Mouse (Mus musculus) stomach, embryonic 14.5 days (tissue): Measurements from ENCODE around the gene Lad1. TPM values are rescaled to one million over a fixed set of nuclear protein-coding genes. Genes with fewer than 3 reads are reported as not detected.

Experiments used
- ATAC-seq: fragments of 200-750 bp; cut with Nextera tagmentation; 2 replicates; pipeline ENCODE4 v1.8.0; 2017; ENCODE audit warnings: low read depth, moderate TSS enrichment; ENCODE audit not compliant: insufficient number of reproducible peaks, insufficient read depth, low FRiP score
- H3K27ac ChIP-seq: fragments of 300-500 bp; sonication (generic); 2 replicates; pipeline ENCODE4 v1.5.1; 2014; ENCODE audit warnings: mild to moderate bottlenecking, low read length, moderate library complexity, mixed read lengths
- H3K27me3 ChIP-seq: fragments of 300-500 bp; sonication (generic); 2 replicates; pipeline ENCODE4 v1.6.1; 2014; ENCODE audit warnings: low read length, control low read depth, mixed read lengths; ENCODE audit not compliant: control insufficient read depth, insufficient read depth
- H3K36me3 ChIP-seq: fragments of 300-500 bp; sonication (generic); 2 replicates; pipeline ENCODE4 v1.6.1; 2014; ENCODE audit warnings: mild to moderate bottlenecking, control low read depth, low read length, moderate library complexity, mixed read lengths; ENCODE audit not compliant: control insufficient read depth, insufficient read depth
- H3K4me1 ChIP-seq: fragments of 300-500 bp; sonication (generic); 2 replicates; pipeline ENCODE4 v1.6.1; 2014; ENCODE audit warnings: low read length, control low read depth, mixed read lengths; ENCODE audit not compliant: control insufficient read depth, insufficient read depth
- H3K4me2 ChIP-seq: fragments of 300-500 bp; sonication (generic); replicated peaks from 2 replicates; pipeline ENCODE4 v1.6.1; 2014; ENCODE audit warnings: low read depth, low read length, control low read depth
- H3K4me3 ChIP-seq: fragments of 300-500 bp; sonication (generic); 2 replicates; pipeline ENCODE4 v1.5.1; 2014; ENCODE audit warnings: low read depth, low read length, control low read depth
- H3K9ac ChIP-seq: fragments of 300-500 bp; sonication (generic); replicated peaks from 2 replicates; pipeline ENCODE4 v1.6.1; 2014; ENCODE audit warnings: low read depth, mild to moderate bottlenecking, control low read depth, low read length, moderate library complexity, mixed read lengths
- H3K9me3 ChIP-seq: fragments of 300-500 bp; sonication (generic); 2 replicates; pipeline ENCODE4 v1.6.1; 2016; ENCODE audit warnings: low read depth, low read length, control low read depth; ENCODE audit not compliant: control insufficient read depth
- WGBS: fragments of 180-500 bp; shearing (Covaris S2); extraction: QIAGEN DNeasy Blood & Tissue Kit; methylation state at CpG from one replicate; pipeline ENCODE4 v1.1.7; 2014; 5-methylcytosine and 5-hydroxymethylcytosine counted together
- polyA plus RNA-seq: library from polyadenylated mRNA; unstranded; fragments of >200 nt; fragmentation: Nextera tagmentation; extraction: Ambion mirVana; gene quantifications from 2 replicates; pipeline ENCODE4 v1.2.1, GENCODE M21; 2014

Gene Lad1
- polyA plus RNA-seq, 1 experiment from 2014 or later = 60.5 TPM

DNA sequence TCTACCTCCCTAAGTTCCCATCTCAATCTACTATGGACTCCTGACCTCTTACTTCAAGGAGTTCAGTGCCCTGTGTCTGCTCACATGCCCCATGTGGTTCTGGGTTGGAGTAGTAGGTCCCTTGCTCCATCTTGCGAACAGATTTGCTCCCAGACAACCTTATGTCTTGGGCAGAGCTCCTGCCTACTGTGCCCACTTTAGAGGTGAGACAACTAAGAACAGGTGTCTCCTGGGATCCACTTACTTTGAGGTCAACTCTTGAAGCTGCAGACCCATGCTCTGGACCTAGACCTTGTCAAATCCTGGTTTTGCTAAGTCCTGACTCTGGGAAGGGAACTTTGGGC, 36.9 kb downstream of the Lad1 start:
- H3K4me3 ChIP-seq = no peak overlapping the region
- no peak for ATAC-seq
- no peak overlapping the region for H3K4me2 ChIP-seq
- no peaks in the 10 kb centered on the region for H3K9me3 ChIP-seq
- H3K27ac ChIP-seq = no peak overlapping the region
- H3K36me3 ChIP-seq = no peaks in the 10 kb centered on the region
- H3K4me1 ChIP-seq = no peaks in the 10 kb centered on the region
- H3K9ac ChIP-seq = no peak overlapping the region
- WGBS = 100% methylated on average over 1 of the region's 1 CpGs
- no peaks in the 10 kb centered on the region for H3K27me3 ChIP-seq

DNA sequence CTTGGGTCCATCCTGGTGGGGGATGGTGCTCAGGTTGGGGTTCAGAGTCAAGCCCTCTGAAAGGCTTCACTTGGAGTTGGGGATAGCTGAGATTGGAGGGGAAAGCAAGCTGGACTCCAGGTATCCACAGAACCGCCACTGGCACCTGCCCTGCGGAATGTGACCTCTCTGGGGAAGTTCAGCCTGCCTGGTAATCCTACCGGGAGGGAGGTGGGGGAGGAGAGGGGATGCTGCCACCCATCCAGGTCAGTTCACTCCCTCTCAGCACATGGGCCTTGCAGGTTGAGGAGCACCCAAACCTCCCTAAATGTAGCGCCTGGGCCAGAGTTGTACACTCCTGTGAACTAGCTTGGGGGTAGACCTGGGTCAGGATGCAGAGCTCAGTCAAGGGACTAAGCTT, 37.7 kb downstream of the Lad1 start:
- Histone ChIP-seq H3K27ac (no peak overlapping the region), H3K4me1 (no peaks in the 10 kb centered on the region), H3K27me3 (no peaks in the 10 kb centered on the region), H3K4me2 (no peak overlapping the region), H3K36me3 (no peaks in the 10 kb centered on the region), H3K9ac (no peak overlapping the region), H3K9me3 (no peaks in the 10 kb centered on the region), H3K4me3 (no peak overlapping the region)
- WGBS = 59% methylated on average over 4 of the region's 4 CpGs
- ATAC-seq = no peak

DNA sequence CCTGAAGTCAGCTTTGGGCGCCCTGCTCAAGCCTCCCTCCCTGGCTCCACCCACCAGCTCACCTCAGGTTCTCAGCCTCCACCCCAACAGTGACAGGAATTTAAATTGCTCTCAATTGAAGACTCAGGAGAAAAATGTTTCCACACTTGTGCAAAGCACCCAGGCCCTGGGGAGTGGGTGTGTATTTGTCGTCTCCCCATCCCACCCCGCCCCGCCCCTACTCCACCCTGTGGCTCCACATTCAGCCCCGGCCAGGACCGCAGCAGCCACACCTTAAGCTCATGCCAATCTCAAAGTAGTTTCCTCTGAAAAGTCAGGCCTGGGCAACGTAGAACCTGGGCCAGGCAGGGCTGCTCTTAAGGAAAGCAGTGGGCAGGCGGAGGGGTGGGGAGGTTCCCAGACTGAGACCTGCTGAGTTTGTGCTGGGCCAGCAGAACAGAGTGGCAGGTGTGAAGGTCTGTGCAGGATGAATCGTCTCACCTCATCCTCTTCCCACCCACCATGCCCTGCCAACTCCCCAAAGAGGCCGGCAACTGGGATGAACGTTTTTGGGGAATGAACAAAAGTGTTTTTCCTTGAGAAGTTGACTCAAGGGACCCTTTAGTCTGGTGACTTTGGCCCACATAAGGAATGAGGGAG, 38.9 kb downstream of the Lad1 start:
- H3K9me3 ChIP-seq = no peaks in the 10 kb centered on the region
- H3K4me2 ChIP-seq = no peak overlapping the region
- no peak overlapping the region for H3K4me3 ChIP-seq
- H3K27me3 ChIP-seq = no peaks in the 10 kb centered on the region
- no peaks in the 10 kb centered on the region for H3K4me1 ChIP-seq
- 49% methylated on average over 11 of the region's 11 CpGs for WGBS
- H3K27ac ChIP-seq = no peak overlapping the region
- ATAC-seq = 0 out of 2 replicates have a peak, but pooled peaks have one; percentile 24
- no peaks in the 10 kb centered on the region for H3K36me3 ChIP-seq
- no peak overlapping the region for H3K9ac ChIP-seq

DNA sequence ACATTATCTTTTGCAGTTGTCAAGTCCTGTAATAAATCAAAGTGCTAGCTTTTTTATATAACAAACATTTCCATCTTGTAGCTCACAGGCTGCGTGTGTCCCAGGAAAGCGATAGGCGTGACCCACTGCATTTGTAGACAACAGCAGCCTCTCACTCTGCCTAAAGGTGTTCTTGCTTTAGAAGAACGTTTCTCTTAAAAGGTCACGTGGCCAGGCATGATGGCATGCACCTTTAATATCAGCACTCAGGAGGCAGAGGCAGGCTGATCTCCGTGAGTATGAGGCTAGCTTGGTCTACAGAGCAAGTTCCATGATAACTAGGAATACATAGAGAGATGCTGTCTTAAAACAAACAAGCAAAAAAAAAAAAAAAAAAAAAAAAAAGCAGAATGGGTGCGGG, 40.1 kb downstream of the Lad1 start:
- Histone ChIP-seq H3K27ac (no peak overlapping the region), H3K27me3 (no peaks in the 10 kb centered on the region), H3K9ac (no peak overlapping the region), H3K4me1 (no peaks in the 10 kb centered on the region), H3K9me3 (no peaks in the 10 kb centered on the region), H3K36me3 (no peaks in the 10 kb centered on the region), H3K4me3 (no peak overlapping the region), H3K4me2 (no peak overlapping the region)
- 84% methylated on average over 7 of the region's 7 CpGs for WGBS
- ATAC-seq = no peak

DNA sequence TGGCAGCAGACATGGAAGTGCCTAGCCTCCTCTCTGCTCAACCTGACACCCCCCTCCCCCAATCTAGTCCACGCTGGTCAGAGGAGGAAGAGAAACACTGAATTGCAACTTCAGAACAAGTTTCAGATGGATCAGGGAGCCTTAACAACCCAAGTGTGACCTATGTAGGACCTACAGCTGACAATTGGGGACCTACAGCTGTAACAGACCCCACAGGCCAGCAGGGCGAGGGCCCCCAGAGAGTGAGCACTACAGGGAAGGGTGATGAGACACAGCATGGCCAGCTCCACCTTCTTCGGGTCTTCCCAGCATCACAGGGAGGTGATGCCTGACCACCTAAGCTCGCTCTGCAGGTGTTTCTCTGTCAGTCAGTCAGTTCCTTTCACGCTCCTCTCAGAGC, 42.7 kb downstream of the Lad1 start:
- no peak overlapping the region for H3K27ac ChIP-seq
- ATAC-seq = no peak

DNA sequence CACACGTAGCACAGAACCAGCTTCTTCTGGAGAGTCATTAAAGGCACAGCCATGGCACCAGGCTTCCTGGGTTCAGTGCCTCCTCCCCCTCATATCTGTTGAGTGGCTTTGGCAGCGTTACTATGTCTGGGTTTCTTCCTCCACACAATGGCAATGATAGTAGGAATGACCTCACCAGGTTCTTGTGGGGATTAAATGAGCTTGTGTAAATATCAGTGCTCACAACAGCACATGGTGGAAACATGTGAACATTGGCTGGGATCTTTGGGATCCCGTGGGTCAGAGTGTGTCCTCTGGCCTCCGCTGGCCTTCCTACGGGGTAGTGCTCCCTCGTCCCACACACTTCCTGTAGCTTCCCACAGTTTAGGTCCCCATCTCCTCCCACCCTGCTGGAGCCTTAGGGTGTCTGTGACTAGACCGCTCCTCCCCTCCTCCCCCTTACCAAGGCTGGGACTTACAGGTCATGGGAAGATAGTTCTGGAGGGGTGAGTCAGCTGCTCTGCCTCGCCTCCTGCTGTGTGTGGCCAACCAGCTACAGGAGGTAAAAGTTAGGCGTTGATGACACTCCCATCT, 43.7 kb downstream of the Lad1 start:
- Histone ChIP-seq H3K27me3 (no peaks in the 10 kb centered on the region), H3K9ac (no peak overlapping the region), H3K4me3 (no peak overlapping the region), H3K9me3 (no peaks in the 10 kb centered on the region), H3K4me1 (no peaks in the 10 kb centered on the region), H3K27ac (no peak overlapping the region), H3K4me2 (no peak overlapping the region), H3K36me3 (no peaks in the 10 kb centered on the region)
- 58% methylated on average over 9 of the region's 9 CpGs for WGBS
- no peak for ATAC-seq

More for the DNA sequence above, 42.7 kb downstream of the Lad1 start:
- H3K4me1 ChIP-seq = no peaks in the 10 kb centered on the region
- H3K4me2 ChIP-seq = no peak overlapping the region
- no peaks in the 10 kb centered on the region for H3K9me3 ChIP-seq
- no peak overlapping the region for H3K4me3 ChIP-seq
- no peaks in the 10 kb centered on the region for H3K36me3 ChIP-seq
- H3K27me3 ChIP-seq = no peaks in the 10 kb centered on the region
- H3K9ac ChIP-seq = no peak overlapping the region
- 78% methylated on average over 4 of the region's 5 CpGs for WGBS

DNA sequence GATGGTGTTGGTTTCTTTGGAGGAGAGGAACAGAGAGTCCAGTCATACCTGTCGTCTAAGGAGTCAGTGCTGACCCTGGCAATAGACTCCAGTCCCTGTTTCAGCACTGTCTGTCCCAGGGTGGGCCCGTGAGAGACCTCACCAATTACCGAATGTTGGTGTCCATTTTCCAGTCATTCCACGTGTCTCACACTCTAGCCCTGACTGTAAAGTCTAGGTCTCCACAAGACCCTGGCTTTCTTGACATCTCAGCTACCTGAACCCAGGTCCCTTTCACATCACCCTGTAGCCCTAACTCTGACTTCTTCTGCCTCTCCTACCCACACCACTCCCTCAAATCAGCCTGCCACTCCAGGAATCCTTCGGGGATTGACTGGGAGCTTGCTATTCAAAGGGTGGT, 44.2 kb downstream of the Lad1 start:
- Histone ChIP-seq H3K4me1 (no peaks in the 10 kb centered on the region), H3K9me3 (no peaks in the 10 kb centered on the region), H3K27me3 (no peaks in the 10 kb centered on the region), H3K4me3 (no peak overlapping the region), H3K36me3 (no peaks in the 10 kb centered on the region), H3K4me2 (no peak overlapping the region), H3K9ac (no peak overlapping the region), H3K27ac (no peak overlapping the region)
- 82% methylated on average over 5 of the region's 5 CpGs for WGBS
- ATAC-seq = no peak

DNA sequence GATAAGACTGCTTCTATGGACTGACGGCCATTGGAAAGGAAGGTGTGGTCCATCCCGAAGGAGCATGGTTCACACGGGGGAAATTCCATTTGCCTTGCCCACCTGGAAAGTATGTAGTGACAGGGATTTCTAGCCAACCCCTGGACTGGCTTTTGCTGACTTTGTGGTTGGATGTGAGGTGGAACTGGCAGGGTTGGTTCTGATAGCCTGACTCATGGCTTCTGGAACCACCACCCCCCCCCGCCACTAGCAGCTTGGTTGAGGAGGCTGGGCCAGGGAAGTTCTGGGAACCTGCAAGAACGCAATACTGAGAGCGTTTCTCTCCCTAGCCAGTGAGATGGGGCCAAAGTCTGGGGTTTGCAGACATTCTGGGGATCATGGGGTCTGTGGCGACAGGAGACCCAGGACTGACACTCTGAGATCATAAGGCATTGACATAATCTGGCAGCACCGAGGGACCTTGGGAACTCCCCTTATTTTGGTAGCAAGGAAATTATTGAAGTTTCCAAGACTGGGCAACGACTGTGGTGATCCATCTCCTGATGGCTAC, 45.5 kb downstream of the Lad1 start:
- ATAC-seq = no peak
- Histone ChIP-seq H3K27ac (no peak overlapping the region), H3K36me3 (no peaks in the 10 kb centered on the region), H3K27me3 (no peaks in the 10 kb centered on the region), H3K4me3 (no peak overlapping the region), H3K4me1 (no peaks in the 10 kb centered on the region), H3K9ac (no peak overlapping the region), H3K4me2 (no peak overlapping the region), H3K9me3 (no peaks in the 10 kb centered on the region)
- WGBS = 70% methylated on average over 9 of the region's 9 CpGs

DNA sequence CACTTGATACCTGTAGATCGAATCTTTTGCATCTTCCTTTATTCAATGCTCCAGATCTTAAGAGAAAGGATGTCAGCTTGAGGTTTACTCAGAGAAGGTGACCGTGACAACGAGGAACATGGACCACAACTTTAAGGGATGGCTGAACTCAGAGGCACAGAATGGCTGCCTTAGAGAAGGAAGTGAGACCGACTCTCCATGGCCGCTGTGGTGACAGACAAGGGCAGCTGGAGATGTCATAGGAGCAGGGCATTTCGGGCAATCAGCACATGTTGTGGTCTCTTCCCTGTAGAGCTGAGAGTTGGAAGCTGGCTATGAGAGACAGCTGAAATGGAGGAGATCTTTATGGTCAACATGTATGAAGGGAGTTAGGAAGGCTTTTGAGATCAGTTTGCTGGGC, 46.4 kb downstream of the Lad1 start:
- Histone ChIP-seq H3K4me1 (no peaks in the 10 kb centered on the region), H3K9ac (no peak overlapping the region), H3K4me2 (no peak overlapping the region), H3K36me3 (no peaks in the 10 kb centered on the region), H3K27me3 (no peaks in the 10 kb centered on the region), H3K4me3 (no peak overlapping the region), H3K27ac (no peak overlapping the region), H3K9me3 (no peaks in the 10 kb centered on the region)
- ATAC-seq = no peak
- WGBS = 84% methylated on average over 6 of the region's 6 CpGs
